Mouse (Mus musculus) cerebellum, postnatal 36 days (tissue): ENCODE measurements around the gene Ap3s2.

Source experiments
- DNase-seq, 2 experiments: peaks; one replicate each; pipeline ENCODE4 v3.0.0; 2021 to 2022; ENCODE audit warnings: mixed read lengths in 2 of 2

Gene Ap3s2

GRCm38 (mm10) chr7:79888603-79889002, 31.8 kb downstream of the Ap3s2 start:
- no peak for DNase-seq

- no peak for DNase-seq
Measured at GRCm38 (mm10) chr7:79883613-79884334, 36.7 kb downstream of the Ap3s2 start.

GRCm38 (mm10) chr7:79881901-79882300, 38.5 kb downstream of the Ap3s2 start:
- DNase-seq, result no peak

GRCm38 (mm10) chr7:79880998-79881397, 39.5 kb downstream of the Ap3s2 start:
- no peak for DNase-seq

- no peak for DNase-seq
Measured at GRCm38 (mm10) chr7:79880033-79880432, 40.4 kb downstream of the Ap3s2 start.

- no peak for DNase-seq
Measured at GRCm38 (mm10) chr7:79878455-79879025, 41.9 kb downstream of the Ap3s2 start.

- no peak for DNase-seq
Measured at GRCm38 (mm10) chr7:79873407-79873806, 47.0 kb downstream of the Ap3s2 start.

- DNase-seq, result no peak
Measured at GRCm38 (mm10) chr7:79871797-79872345, 48.6 kb downstream of the Ap3s2 start.

- DNase-seq, result no peak
Measured at GRCm38 (mm10) chr7:79869072-79869719, 51.3 kb downstream of the Ap3s2 start.

GRCm38 (mm10) chr7:79868475-79868874, 52.0 kb downstream of the Ap3s2 start:
- DNase-seq, result no peak

GRCm38 (mm10) chr7:79867861-79868260, 52.6 kb downstream of the Ap3s2 start:
- DNase-seq, result no peak

GRCm38 (mm10) chr7:79866294-79867000, 54.0 kb downstream of the Ap3s2 start:
- no peak for DNase-seq

- DNase-seq, result no peak
Measured at GRCm38 (mm10) chr7:79861794-79862193, 58.7 kb downstream of the Ap3s2 start.

- DNase-seq, result no peak
Measured at GRCm38 (mm10) chr7:79860811-79861210, 59.6 kb downstream of the Ap3s2 start, which contains the start of gene Anpep. Gene Anpep, minus strand, starts transcription at chr7:79861059.

GRCm38 (mm10) chr7:79858956-79859630, 61.4 kb downstream of the Ap3s2 start:
- no peak for DNase-seq

GRCm38 (mm10) chr7:79858202-79858934, 62.1 kb downstream of the Ap3s2 start:
- DNase-seq, result no peak

GRCm38 (mm10) chr7:79856305-79856704, 64.1 kb downstream of the Ap3s2 start:
- DNase-seq, result no peak

- DNase-seq, result no peak
Measured at GRCm38 (mm10) chr7:79847456-79848451, 72.7 kb downstream of the Ap3s2 start.

GRCm38 (mm10) chr7:79846342-79846741, 74.1 kb downstream of the Ap3s2 start:
- DNase-seq, result no peak

GRCm38 (mm10) chr7:79844090-79844802, 76.2 kb downstream of the Ap3s2 start:
- DNase-seq, result no peak
